Comparison of ENCODE assay signal across 13 mouse cellular contexts in the genomic region with DNA sequence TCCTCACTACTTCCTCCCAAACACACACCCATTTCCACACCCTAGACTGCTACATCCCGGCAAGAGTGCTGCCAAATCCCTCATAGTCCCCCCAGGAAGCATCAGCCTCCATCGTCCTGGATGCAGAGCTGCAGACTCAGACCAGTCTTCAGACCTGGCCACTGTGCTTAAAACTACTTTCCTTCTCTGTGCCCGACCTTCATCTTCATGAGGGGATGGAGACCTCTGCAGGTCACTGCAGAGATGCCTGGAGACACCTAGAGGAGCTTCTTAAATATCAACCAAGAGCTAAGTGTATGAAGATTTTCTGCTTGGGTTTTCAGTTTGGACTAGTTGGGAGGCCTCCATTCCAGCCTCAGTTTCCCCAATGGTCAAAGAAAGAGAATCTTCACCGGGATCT. TPM values are rescaled to one million over a fixed set of nuclear protein-coding genes. Genes with fewer than 3 reads are reported as not detected.
DNase-seq lines count a peak whose midpoint lies in the region; ATAC-seq and TF ChIP-seq lines count a peak whose summit lies in the region.
"Had no signal": no experiment of that assay in that cellular context is flagged by ENCODE, and none has a peak within 500 bp of the region (broad histone marks: within the 10 kb centered on the region; RNA-seq: fewer than 3 reads in every experiment).

No protein-coding gene starts in this region.

- no peak overlapping the region for H3K4me3 ChIP-seq in liver, postnatal 0 days (ENCODE audit: low read depth, low read length)
- no peak overlapping the region for H3K4me3 ChIP-seq in liver, embryonic 12.5 days
- H3K4me3 ChIP-seq: embryonic facial prominence, embryonic 12.5 days; hindbrain, embryonic 12.5 days; limb, embryonic 15.5 days had no signal

- no peak overlapping the region for H3K27ac ChIP-seq in liver, postnatal 0 days (ENCODE audit: low read depth)
- H3K27ac ChIP-seq in liver, embryonic 12.5 days, result no peak overlapping the region
- H3K27ac ChIP-seq: embryonic facial prominence, embryonic 12.5 days; hindbrain, embryonic 12.5 days; limb, embryonic 15.5 days had no signal

- no peak for TF ChIP-seq EP300 in liver, postnatal 0 days (IDR thresholded peaks at IDR 0.05; ENCODE audit: low read depth)

- WGBS in liver, postnatal 0 days (ENCODE audit: insufficient replicate concordance), result 36% methylated on average over 4 of the region's 4 CpGs
- 32% methylated on average over 4 of the region's 4 CpGs for WGBS in liver, embryonic 12.5 days (ENCODE audit: insufficient replicate concordance)

- H3K9me3 ChIP-seq in liver, postnatal 0 days (ENCODE audit: low read length), result no peaks in the 10 kb centered on the region
- no peaks in the 10 kb centered on the region for H3K9me3 ChIP-seq in liver, embryonic 12.5 days (replicated peaks)
- H3K9me3 ChIP-seq: embryonic facial prominence, embryonic 12.5 days; G1E; hindbrain, embryonic 12.5 days; limb, embryonic 15.5 days had no signal

- TF ChIP-seq CTCF in liver, postnatal 0 days (IDR thresholded peaks at IDR 0.05; ENCODE audit: low read depth), result peak; percentile 48

- H3K9ac ChIP-seq in liver, postnatal 0 days (replicated peaks), result no peak overlapping the region
- H3K9ac ChIP-seq in liver, embryonic 12.5 days, result no peak overlapping the region
- H3K9ac ChIP-seq: embryonic facial prominence, embryonic 12.5 days; hindbrain, embryonic 12.5 days; limb, embryonic 15.5 days had no signal

- no peaks in the 10 kb centered on the region for H3K4me1 ChIP-seq in liver, postnatal 0 days (ENCODE audit: insufficient read depth)
- H3K4me1 ChIP-seq in liver, embryonic 12.5 days, result peaks cover 8% of the 10 kb centered on the region
- H3K4me1 ChIP-seq: embryonic facial prominence, embryonic 12.5 days; hindbrain, embryonic 12.5 days had no signal

- H3K4me2 ChIP-seq in liver, postnatal 0 days (ENCODE audit: low read depth, low read length), result no peak overlapping the region
- H3K4me2 ChIP-seq in liver, embryonic 12.5 days, result no peak overlapping the region
- H3K4me2 ChIP-seq: embryonic facial prominence, embryonic 12.5 days; hindbrain, embryonic 12.5 days; limb, embryonic 15.5 days had no signal

- no peaks in the 10 kb centered on the region for H3K27me3 ChIP-seq in liver, postnatal 0 days (ENCODE audit: insufficient read depth, low read length)
- peaks cover 13% of the 10 kb centered on the region for H3K27me3 ChIP-seq in liver, embryonic 12.5 days (replicated peaks)
- no peaks in the 10 kb centered on the region for H3K27me3 ChIP-seq in splenic B cell, adult 2 months (ENCODE audit: control insufficient read depth, insufficient read depth, low read length, poor library complexity, severe bottlenecking)
- H3K27me3 ChIP-seq: embryonic facial prominence, embryonic 12.5 days; hindbrain, embryonic 12.5 days had no signal

- ATAC-seq in liver, postnatal 0 days, result no peak
- no peak for ATAC-seq in liver, embryonic 12.5 days
- ATAC-seq in common myeloid progenitor, adult 5-6 weeks (replicated peaks; ENCODE audit: low read depth, poor library complexity, severe bottlenecking), result peak; percentile 50; the same call in 1 of the 2 replicates

- peak; percentile 51 to 56 for DNase-seq in cerebellum, postnatal 14 days
- DNase-seq in cerebellum, adult 9-11 months, result no peak
- DNase-seq in liver, postnatal 0 days, result no peak
- DNase-seq in splenic B cell, adult 2 months (ENCODE audit: low read depth, low spot score), result peak; percentile 49
- DNase-seq in frontal cortex, postnatal 25 days (ENCODE audit: low spot score in 2 of 2), result no peak
- no peak for DNase-seq in urinary bladder, adult 18-20 months (ENCODE audit: low spot score in 2 of 2)

- H3K36me3 ChIP-seq in liver, postnatal 0 days (replicated peaks; ENCODE audit: insufficient read depth, low read length), result no peaks in the 10 kb centered on the region
- no peaks in the 10 kb centered on the region for H3K36me3 ChIP-seq in liver, embryonic 12.5 days
- H3K36me3 ChIP-seq in splenic B cell, adult 2 months (ENCODE audit: control insufficient read depth, insufficient read depth, low read length, poor library complexity, severe bottlenecking), result no peaks in the 10 kb centered on the region
- H3K36me3 ChIP-seq: embryonic facial prominence, embryonic 12.5 days; G1E; hindbrain, embryonic 12.5 days; limb, embryonic 15.5 days had no signal

RNA-seq across cellular contexts. Expression of gene Csf2, which starts 4.6 kb away (rescaled TPM):
- not detected in 2 replicates for polyA plus RNA-seq in liver, postnatal 0 days (2015; fragmentation: Nextera tagmentation; extraction: Ambion mirVana)
- not detected in 2 replicates for polyA plus RNA-seq in liver, embryonic 12.5 days (2016; fragmentation: Nextera tagmentation; extraction: Ambion mirVana)
- total RNA-seq in common myeloid progenitor, adult 5-6 weeks (2017), result not detected in 2 replicates
- total RNA-seq: neutrophil, adult 5-6 weeks had no signal
- polyA plus RNA-seq: embryonic facial prominence, embryonic 12.5 days; G1E; hindbrain, embryonic 12.5 days; limb, embryonic 15.5 days had no signal

RNA-seq across cellular contexts. Expression of gene Il3, which starts 13.0 kb away (rescaled TPM):
- polyA plus RNA-seq in liver, postnatal 0 days (2015; fragmentation: Nextera tagmentation; extraction: Ambion mirVana), result not detected in 2 replicates
- not detected in 2 replicates for polyA plus RNA-seq in liver, embryonic 12.5 days (2016; fragmentation: Nextera tagmentation; extraction: Ambion mirVana)
- total RNA-seq in common myeloid progenitor, adult 5-6 weeks (2017), result not detected in 2 replicates
- total RNA-seq: neutrophil, adult 5-6 weeks had no signal
- polyA plus RNA-seq: embryonic facial prominence, embryonic 12.5 days; G1E; hindbrain, embryonic 12.5 days; limb, embryonic 15.5 days had no signal

RNA-seq across cellular contexts. Expression of gene Acsl6, which starts 49.5 kb away (rescaled TPM):
- 0.49 and 0.67 TPM in 2 replicates for polyA plus RNA-seq in liver, postnatal 0 days (2015; fragmentation: Nextera tagmentation; extraction: Ambion mirVana)
- polyA plus RNA-seq in liver, embryonic 12.5 days (2016; fragmentation: Nextera tagmentation; extraction: Ambion mirVana), result 1.3 and 1.7 TPM in 2 replicates
- 10.1 and 13.4 TPM in 2 replicates for total RNA-seq in common myeloid progenitor, adult 5-6 weeks (2017)
- polyA plus RNA-seq: G1E had no signal

Comparison
In these comparisons a context has a peak if more than half of its experiments do, and no peak if none do; other contexts are left out.
1. DNase-seq: peak in cerebellum, postnatal 14 days (2 of 2) and splenic B cell, adult 2 months (single experiment); none in cerebellum, adult 9-11 months (single experiment), liver, postnatal 0 days (single experiment), frontal cortex, postnatal 25 days (0 of 2) and urinary bladder, adult 18-20 months (0 of 2).